Mouse (Mus musculus) embryonic facial prominence, embryonic 15.5 days (tissue): ENCODE results near the gene Timmdc1. TPM values are rescaled to one million over a fixed set of nuclear protein-coding genes. Genes with fewer than 3 reads are reported as not detected.

ENCODE experiments used
- ATAC-seq: fragments of 200-750 bp; cut with Nextera tagmentation; 2 replicates; pipeline ENCODE4 v1.8.0; 2017; ENCODE audit warnings: low read depth, moderate TSS enrichment; ENCODE audit not compliant: insufficient number of reproducible peaks, low FRiP score, low TSS enrichment
- H3K27ac ChIP-seq: fragments of 300-500 bp; sonication (generic); replicated peaks from 2 replicates; pipeline ENCODE4 v1.5.1; 2015; ENCODE audit warnings: mild to moderate bottlenecking, inconsistent platforms
- H3K27me3 ChIP-seq: fragments of 300-500 bp; sonication (generic); 2 replicates; pipeline ENCODE4 v1.6.1; 2015; ENCODE audit warnings: inconsistent platforms
- H3K36me3 ChIP-seq: fragments of 300-500 bp; sonication (generic); 2 replicates; pipeline ENCODE4 v1.6.1; 2015; ENCODE audit warnings: mild to moderate bottlenecking, inconsistent platforms
- H3K4me1 ChIP-seq: fragments of 300-500 bp; sonication (generic); 2 replicates; pipeline ENCODE4 v1.6.1; 2015; ENCODE audit warnings: inconsistent platforms
- H3K4me2 ChIP-seq: fragments of 300-500 bp; sonication (generic); replicated peaks from 2 replicates; pipeline ENCODE4 v1.6.1; 2015; ENCODE audit warnings: mild to moderate bottlenecking, inconsistent platforms
- H3K4me3 ChIP-seq: fragments of 300-500 bp; sonication (generic); replicated peaks from 2 replicates; pipeline ENCODE4 v1.5.1; 2015; ENCODE audit warnings: mild to moderate bottlenecking, inconsistent platforms
- H3K9ac ChIP-seq: fragments of 300-500 bp; sonication (generic); 2 replicates; pipeline ENCODE4 v1.6.1; 2015; ENCODE audit warnings: inconsistent platforms
- H3K9me3 ChIP-seq: fragments of 300-500 bp; sonication (generic); replicated peaks from 2 replicates; pipeline ENCODE4 v1.6.1; 2016; ENCODE audit warnings: inconsistent platforms
- WGBS: fragments of 180-500 bp; shearing (Covaris S2); methylation state at CpG from one replicate; pipeline ENCODE4 v1.1.7; 2015; 5-methylcytosine and 5-hydroxymethylcytosine counted together
- polyA plus RNA-seq: library from polyadenylated mRNA; unstranded; fragments of >200 nt; fragmentation: Nextera tagmentation; extraction: Ambion mirVana; gene quantifications from 2 replicates; pipeline ENCODE4 v1.2.1, GENCODE M21; 2015

Gene Timmdc1
- polyA plus RNA-seq, 1 experiment from 2014 or later: 29.9 TPM

GRCm38 (mm10) chr16:38538716-38539380 is 16.4 kb upstream of the Timmdc1 start:
- Histone ChIP-seq H3K27me3 (no peaks in the 10 kb centered on the region), H3K4me3 (no peak overlapping the region), H3K4me1 (no peaks in the 10 kb centered on the region), H3K4me2 (no peak overlapping the region), H3K9ac (no peak overlapping the region), H3K9me3 (no peaks in the 10 kb centered on the region), H3K27ac (no peak overlapping the region), H3K36me3 (peaks cover 64% of the 10 kb centered on the region)
- 88% methylated on average over 13 of the region's 13 CpGs for WGBS
- ATAC-seq: no peak

- H3K9ac ChIP-seq: no peak overlapping the region
- no peak overlapping the region for H3K4me2 ChIP-seq
- H3K27me3 ChIP-seq: no peaks in the 10 kb centered on the region
- H3K27ac ChIP-seq: no peak overlapping the region
- peaks cover 60% of the 10 kb centered on the region for H3K36me3 ChIP-seq
- WGBS: 45% methylated on average over 8 of the region's 8 CpGs
- H3K9me3 ChIP-seq: no peaks in the 10 kb centered on the region
- no peak overlapping the region for H3K4me3 ChIP-seq
- no peaks in the 10 kb centered on the region for H3K4me1 ChIP-seq
- no peak for ATAC-seq
Observed at GRCm38 (mm10) chr16:38536544-38537146, 14.2 kb upstream of the Timmdc1 start.

GRCm38 (mm10) chr16:38526264-38526663 is 3.8 kb upstream of the Timmdc1 start:
- no peak for ATAC-seq
- Histone ChIP-seq H3K4me2 (no peak overlapping the region), H3K4me3 (no peak overlapping the region), H3K9me3 (no peaks in the 10 kb centered on the region), H3K4me1 (peaks cover 11% of the 10 kb centered on the region), H3K9ac (no peak overlapping the region), H3K27ac (no peak overlapping the region), H3K27me3 (no peaks in the 10 kb centered on the region), H3K36me3 (peaks cover 59% of the 10 kb centered on the region)
- whole genome bisulfite sequencing: 81% methylated on average over 6 of the region's 6 CpGs

- Histone ChIP-seq H3K36me3 (peaks cover 30% of the 10 kb centered on the region), H3K27me3 (no peaks in the 10 kb centered on the region), H3K9ac (no peak overlapping the region; the same call in 1 of the 2 replicates), H3K4me1 (peaks cover 11% of the 10 kb centered on the region), H3K9me3 (no peaks in the 10 kb centered on the region), H3K4me2 (peak overlapping the region; percentile 51), H3K27ac (no peak overlapping the region), H3K4me3 (peak overlapping the region; percentile 83)
- ATAC-seq: no peak
- WGBS: 37% methylated on average over 8 of the region's 8 CpGs
Observed at GRCm38 (mm10) chr16:38521211-38521987, 1.1 kb downstream of the Timmdc1 start.

- Histone ChIP-seq H3K4me1 (peaks cover 11% of the 10 kb centered on the region), H3K27ac (no peak overlapping the region), H3K9me3 (no peaks in the 10 kb centered on the region), H3K36me3 (peaks cover 18% of the 10 kb centered on the region), H3K9ac (no peak overlapping the region), H3K4me2 (no peak overlapping the region), H3K4me3 (no peak overlapping the region), H3K27me3 (no peaks in the 10 kb centered on the region)
- ATAC-seq: no peak
- WGBS: 94% methylated on average over 2 of the region's 2 CpGs
Observed at GRCm38 (mm10) chr16:38519140-38519539, 3.3 kb downstream of the Timmdc1 start.

- H3K9me3 ChIP-seq: no peaks in the 10 kb centered on the region
- H3K36me3 ChIP-seq: peaks cover 37% of the 10 kb centered on the region
- WGBS: 94% methylated on average over 2 of the region's 2 CpGs
- no peak overlapping the region for H3K9ac ChIP-seq
- H3K4me1 ChIP-seq: no peaks in the 10 kb centered on the region
- no peaks in the 10 kb centered on the region for H3K27me3 ChIP-seq
- H3K27ac ChIP-seq: no peak overlapping the region
- H3K4me3 ChIP-seq: no peak overlapping the region
- no peak overlapping the region for H3K4me2 ChIP-seq
- ATAC-seq: no peak
Observed at GRCm38 (mm10) chr16:38510846-38511245, 11.6 kb downstream of the Timmdc1 start.

GRCm38 (mm10) chr16:38506041-38506634 is 16.3 kb downstream of the Timmdc1 start:
- Histone ChIP-seq H3K9me3 (no peaks in the 10 kb centered on the region), H3K27ac (no peak overlapping the region), H3K4me1 (no peaks in the 10 kb centered on the region), H3K4me2 (no peak overlapping the region), H3K4me3 (no peak overlapping the region), H3K36me3 (peaks cover 46% of the 10 kb centered on the region), H3K9ac (no peak overlapping the region), H3K27me3 (no peaks in the 10 kb centered on the region)
- 80% methylated on average over 4 of the region's 4 CpGs for WGBS
- ATAC-seq: peak; percentile 54; the same call in 1 of the 2 replicates

GRCm38 (mm10) chr16:38503528-38503927 is 18.9 kb downstream of the Timmdc1 start:
- 90% methylated on average over 4 of the region's 4 CpGs for WGBS
- no peak for ATAC-seq
- H3K36me3 ChIP-seq: peaks cover 56% of the 10 kb centered on the region
- no peak overlapping the region for H3K27ac ChIP-seq
- H3K4me2 ChIP-seq: no peak overlapping the region
- H3K9me3 ChIP-seq: no peaks in the 10 kb centered on the region
- H3K4me3 ChIP-seq: no peak overlapping the region
- no peak overlapping the region for H3K9ac ChIP-seq
- no peaks in the 10 kb centered on the region for H3K4me1 ChIP-seq
- no peaks in the 10 kb centered on the region for H3K27me3 ChIP-seq

GRCm38 (mm10) chr16:38502469-38502868 is 20.0 kb downstream of the Timmdc1 start:
- Histone ChIP-seq H3K4me2 (no peak overlapping the region), H3K9me3 (no peaks in the 10 kb centered on the region), H3K27me3 (no peaks in the 10 kb centered on the region), H3K4me3 (no peak overlapping the region), H3K36me3 (peaks cover 60% of the 10 kb centered on the region), H3K4me1 (no peaks in the 10 kb centered on the region), H3K9ac (no peak overlapping the region), H3K27ac (no peak overlapping the region)
- WGBS: 92% methylated on average over 10 of the region's 10 CpGs
- ATAC-seq: no peak

- Histone ChIP-seq H3K27me3 (no peaks in the 10 kb centered on the region), H3K27ac (no peak overlapping the region), H3K4me1 (no peaks in the 10 kb centered on the region), H3K4me2 (no peak overlapping the region), H3K9ac (no peak overlapping the region), H3K36me3 (peaks cover 30% of the 10 kb centered on the region), H3K9me3 (no peaks in the 10 kb centered on the region), H3K4me3 (no peak overlapping the region)
- WGBS: 79% methylated on average over 7 of the region's 7 CpGs
- no peak for ATAC-seq
Observed at GRCm38 (mm10) chr16:38496604-38497140, 25.8 kb downstream of the Timmdc1 start.

GRCm38 (mm10) chr16:38493890-38494289 is 28.6 kb downstream of the Timmdc1 start:
- no peak for ATAC-seq
- H3K36me3 ChIP-seq: peaks cover 17% of the 10 kb centered on the region
- no peaks in the 10 kb centered on the region for H3K27me3 ChIP-seq
- H3K4me1 ChIP-seq: no peaks in the 10 kb centered on the region
- no peak overlapping the region for H3K27ac ChIP-seq
- no peak overlapping the region for H3K4me3 ChIP-seq
- H3K4me2 ChIP-seq: no peak overlapping the region
- WGBS: 87% methylated on average over 10 of the region's 10 CpGs
- no peak overlapping the region for H3K9ac ChIP-seq
- H3K9me3 ChIP-seq: no peaks in the 10 kb centered on the region
